Mouse (Mus musculus) kidney, embryonic 14.5 days (tissue): ENCODE measurements at regions not wholly inside any gene's neighbourhood (a gene's known extent, or its start where the extent isn't known, plus 50 kb on each side); places are given as distances from the start of the nearest gene placed in this dataset.
A peak's percentile ranks its signal among the peaks of the same experiment; 100 is the strongest.

Source experiments
- ATAC-seq: fragments of 200-750 bp; cut with Nextera tagmentation; 2 replicates; pipeline ENCODE4 v1.8.0; 2017; ENCODE audit warnings: moderate number of reproducible peaks, mild to moderate bottlenecking, moderate TSS enrichment, moderate library complexity; ENCODE audit not compliant: low FRiP score, low TSS enrichment
- H3K27ac ChIP-seq: fragments of 300-500 bp; sonication (generic); 2 replicates; pipeline ENCODE4 v1.5.1; 2014; ENCODE audit warnings: low read depth, mild to moderate bottlenecking, low read length, moderate library complexity, mixed read lengths
- H3K27me3 ChIP-seq: fragments of 300-500 bp; sonication (generic); 2 replicates; pipeline ENCODE4 v1.6.1; 2014; ENCODE audit warnings: mild to moderate bottlenecking, low read length; ENCODE audit not compliant: control insufficient read depth, insufficient read depth
- H3K36me3 ChIP-seq: fragments of 300-500 bp; sonication (generic); 2 replicates; pipeline ENCODE4 v1.6.1; 2014; ENCODE audit warnings: low read length, mixed read lengths; ENCODE audit not compliant: control insufficient read depth, insufficient read depth
- H3K4me1 ChIP-seq: fragments of 300-500 bp; sonication (generic); 2 replicates; pipeline ENCODE4 v1.6.1; 2014; ENCODE audit warnings: low read length, mixed read lengths; ENCODE audit not compliant: control insufficient read depth, insufficient read depth
- H3K4me2 ChIP-seq: fragments of 300-500 bp; sonication (generic); replicated peaks from 2 replicates; pipeline ENCODE4 v1.6.1; 2014; ENCODE audit warnings: low read depth, mild to moderate bottlenecking, low read length
- H3K4me3 ChIP-seq: fragments of 300-500 bp; sonication (generic); 2 replicates; pipeline ENCODE4 v1.5.1; 2014; ENCODE audit warnings: mild to moderate bottlenecking, low read length
- H3K9ac ChIP-seq: fragments of 300-500 bp; sonication (generic); 2 replicates; pipeline ENCODE4 v1.6.1; 2014; ENCODE audit warnings: low read depth, mild to moderate bottlenecking, low read length, moderate library complexity
- H3K9me3 ChIP-seq: fragments of 300-500 bp; sonication (generic); 2 replicates; pipeline ENCODE4 v1.6.1; 2016; ENCODE audit warnings: low read length; ENCODE audit not compliant: control insufficient read depth
- WGBS: fragments of 180-500 bp; shearing (Covaris S2); extraction: QIAGEN DNeasy Blood & Tissue Kit; methylation state at CpG from one replicate; pipeline ENCODE4 v1.1.7; 2014; 5-methylcytosine and 5-hydroxymethylcytosine counted together

GRCm38 (mm10) chr6:116767738-116768522, 51.2 kb upstream of the Tmem72 start:
- no peak overlapping the region for H3K9ac ChIP-seq
- H3K4me3 ChIP-seq, result no peak overlapping the region
- 0 out of 2 replicates have a peak, but pooled peaks have one; percentile 46 for ATAC-seq
- no peak overlapping the region for H3K27ac ChIP-seq
- 0 out of 2 replicates have a peak, but pooled peaks cover 6% of the 10 kb centered on the region for H3K27me3 ChIP-seq
- H3K4me2 ChIP-seq, result no peak overlapping the region
- H3K36me3 ChIP-seq, result no peaks in the 10 kb centered on the region
- no peaks in the 10 kb centered on the region for H3K9me3 ChIP-seq
- H3K4me1 ChIP-seq, result no peaks in the 10 kb centered on the region
- WGBS, result 36% methylated on average over 17 of the region's 17 CpGs

GRCm38 (mm10) chr6:116774954-116775675, 58.4 kb upstream of the Tmem72 start:
- H3K9ac ChIP-seq, result no peak overlapping the region
- no peak overlapping the region for H3K27ac ChIP-seq
- no peaks in the 10 kb centered on the region for H3K36me3 ChIP-seq
- no peaks in the 10 kb centered on the region for H3K9me3 ChIP-seq
- no peaks in the 10 kb centered on the region for H3K4me1 ChIP-seq
- 0 out of 2 replicates have a peak, but pooled peaks cover 2% of the 10 kb centered on the region for H3K27me3 ChIP-seq
- WGBS, result 72% methylated on average over 12 of the region's 12 CpGs
- H3K4me3 ChIP-seq, result no peak overlapping the region
- no peak overlapping the region for H3K4me2 ChIP-seq
- ATAC-seq, result no peak

GRCm38 (mm10) chr6:116786553-116787335, 70.0 kb upstream of the Tmem72 start:
- H3K4me3 ChIP-seq, result no peak overlapping the region
- H3K27me3 ChIP-seq, result no peaks in the 10 kb centered on the region
- no peaks in the 10 kb centered on the region for H3K4me1 ChIP-seq
- no peaks in the 10 kb centered on the region for H3K9me3 ChIP-seq
- H3K9ac ChIP-seq, result no peak overlapping the region
- 44% methylated on average over 3 of the region's 3 CpGs for WGBS
- no peak overlapping the region for H3K4me2 ChIP-seq
- no peaks in the 10 kb centered on the region for H3K36me3 ChIP-seq
- H3K27ac ChIP-seq, result no peak overlapping the region
- no peak for ATAC-seq

GRCm38 (mm10) chr6:116793321-116793960, 76.7 kb upstream of the Tmem72 start:
- Histone ChIP-seq H3K9me3 (no peaks in the 10 kb centered on the region), H3K4me2 (no peak overlapping the region), H3K36me3 (no peaks in the 10 kb centered on the region), H3K4me3 (no peak overlapping the region), H3K27me3 (no peaks in the 10 kb centered on the region), H3K27ac (peak overlapping the region; percentile 33; the same call in 1 of the 2 replicates), H3K9ac (no peak overlapping the region), H3K4me1 (peaks cover 7% of the 10 kb centered on the region; the same call in 1 of the 2 replicates)
- peak; percentile 89 for ATAC-seq
- WGBS, result 2% methylated on average over 4 of the region's 4 CpGs

DNA sequence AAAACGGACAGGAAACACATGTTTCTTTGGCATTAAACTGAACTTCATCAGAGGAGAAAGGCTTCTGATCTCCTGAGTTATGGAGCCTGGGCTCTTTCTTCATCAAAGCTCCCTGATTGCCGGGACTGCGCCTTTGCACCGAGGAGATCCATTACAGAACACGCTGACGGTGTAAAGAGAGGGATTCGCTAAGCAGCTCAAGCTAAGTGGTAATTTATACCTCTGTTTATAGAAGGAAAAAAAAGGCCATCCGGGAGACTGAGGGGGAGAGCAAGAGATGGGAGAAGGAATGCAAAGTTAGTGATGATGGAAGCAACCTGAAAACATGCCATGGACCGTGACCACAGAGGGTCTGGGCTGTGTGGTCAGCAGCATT, 77.2 kb upstream of the Tmem72 start:
- 10% methylated on average over 9 of the region's 9 CpGs for WGBS
- Histone ChIP-seq H3K27me3 (no peaks in the 10 kb centered on the region), H3K4me3 (no peak overlapping the region), H3K9ac (no peak overlapping the region), H3K4me1 (peaks cover 7% of the 10 kb centered on the region; the same call in 1 of the 2 replicates), H3K9me3 (peaks cover 2% of the 10 kb centered on the region; the same call in 1 of the 2 replicates), H3K4me2 (no peak overlapping the region; the same call in 1 of the 2 replicates), H3K36me3 (no peaks in the 10 kb centered on the region), H3K27ac (peak overlapping the region; percentile 33; the same call in 1 of the 2 replicates)
- peak; percentile 83 for ATAC-seq

DNA sequence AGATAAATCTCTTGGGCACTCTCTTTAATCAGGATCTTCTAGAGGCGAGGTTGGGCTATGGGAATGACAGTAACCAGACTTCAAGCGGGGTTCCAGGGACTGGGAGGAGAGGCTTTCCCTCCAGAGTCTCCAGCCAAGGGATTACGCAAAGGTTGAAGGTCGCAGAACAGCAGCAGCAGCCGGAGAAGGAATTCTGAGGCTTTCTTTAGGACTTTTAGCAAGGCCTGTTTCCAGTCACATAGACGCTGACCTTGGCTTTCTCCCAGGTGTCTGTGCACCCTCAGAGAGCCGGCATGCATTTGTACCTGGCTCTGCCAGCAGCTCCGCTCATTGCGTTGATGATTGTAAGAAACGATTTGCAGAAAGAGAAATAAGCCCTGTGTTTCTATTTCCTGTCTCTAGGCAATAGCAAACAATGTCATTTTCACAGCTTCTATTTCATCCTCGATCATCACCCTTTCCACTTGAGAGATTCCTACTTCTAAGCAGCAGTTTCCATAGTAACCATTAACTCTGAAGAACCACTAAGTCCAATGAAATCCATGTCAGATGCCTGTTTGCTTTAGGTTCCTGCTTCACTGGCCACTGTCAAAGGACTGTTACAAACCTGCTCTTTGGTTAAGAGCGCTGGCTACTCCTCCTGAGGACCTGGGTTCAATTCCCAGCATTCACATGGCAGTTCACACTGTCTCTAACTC, 104.7 kb upstream of the Tmem72 start:
- H3K27ac ChIP-seq, result no peak overlapping the region

DNA sequence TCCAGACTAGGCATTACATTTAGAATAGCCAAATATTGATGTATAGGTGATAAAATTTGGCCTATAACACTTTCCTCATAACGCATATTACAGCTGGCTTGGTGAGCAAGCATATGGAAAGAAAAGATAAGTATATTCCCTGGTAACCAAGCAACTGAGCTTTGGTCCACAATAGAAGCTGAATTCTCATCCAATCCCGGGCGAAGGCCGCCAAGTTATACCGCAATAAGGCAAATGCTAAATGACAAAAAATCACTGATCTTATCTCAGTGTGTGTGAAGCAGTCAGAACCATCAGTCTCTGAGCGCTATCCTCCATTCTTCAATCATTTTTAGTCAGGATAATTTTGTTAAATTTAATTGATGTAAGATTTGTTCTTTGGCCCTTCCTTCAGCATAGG, 105.9 kb upstream of the Tmem72 start:
- H3K4me1 ChIP-seq, result no peaks in the 10 kb centered on the region
- H3K4me2 ChIP-seq, result no peak overlapping the region
- ATAC-seq, result no peak
- H3K4me3 ChIP-seq, result no peak overlapping the region
- no peaks in the 10 kb centered on the region for H3K9me3 ChIP-seq
- no peak overlapping the region for H3K9ac ChIP-seq
- 96% methylated on average over 6 of the region's 6 CpGs for WGBS
- H3K27ac ChIP-seq, result no peak overlapping the region
- no peaks in the 10 kb centered on the region for H3K27me3 ChIP-seq
- H3K36me3 ChIP-seq, result no peaks in the 10 kb centered on the region

More for the DNA sequence above, 104.7 kb upstream of the Tmem72 start:
- Histone ChIP-seq H3K36me3 (no peaks in the 10 kb centered on the region), H3K4me2 (no peak overlapping the region), H3K4me1 (no peaks in the 10 kb centered on the region), H3K27me3 (no peaks in the 10 kb centered on the region), H3K9ac (no peak overlapping the region), H3K9me3 (no peaks in the 10 kb centered on the region), H3K4me3 (no peak overlapping the region)
- ATAC-seq, result no peak
- 64% methylated on average over 12 of the region's 12 CpGs for WGBS

DNA sequence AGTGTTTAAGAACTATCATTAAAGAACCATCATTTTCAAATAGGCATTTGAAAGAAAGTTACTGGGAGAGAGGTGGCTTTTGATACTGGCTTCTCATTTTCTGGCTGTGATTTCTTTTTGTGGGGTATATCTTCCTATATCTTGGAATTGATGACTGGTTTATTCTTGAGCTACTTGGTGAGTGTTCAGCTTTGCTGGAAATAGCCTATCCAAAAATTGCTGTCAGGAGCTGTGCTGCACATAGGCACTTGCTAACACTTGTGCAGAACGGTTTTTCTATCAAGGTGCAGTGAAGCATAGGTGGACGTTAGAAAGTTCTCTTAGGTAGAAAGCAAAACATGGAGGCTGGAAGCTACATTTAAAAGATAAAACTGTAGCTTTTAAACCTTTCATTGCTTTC, 108.9 kb upstream of the Tmem72 start:
- WGBS, result 60% methylated on average over 2 of the region's 2 CpGs
- Histone ChIP-seq H3K4me3 (no peak overlapping the region), H3K4me1 (no peaks in the 10 kb centered on the region), H3K4me2 (no peak overlapping the region), H3K9ac (no peak overlapping the region), H3K27ac (no peak overlapping the region), H3K9me3 (no peaks in the 10 kb centered on the region), H3K36me3 (no peaks in the 10 kb centered on the region), H3K27me3 (no peaks in the 10 kb centered on the region)
- ATAC-seq, result no peak
